Mouse (Mus musculus): Measurements from ENCODE around the gene Plppr1. TPM values are rescaled to one million over a fixed set of nuclear protein-coding genes. Genes with fewer than 3 reads are reported as not detected.

The Plppr1 gene
- polyA plus RNA-seq (2012; rRNA removed) = 32.5 and 36.6 TPM in 2 replicates

DNA sequence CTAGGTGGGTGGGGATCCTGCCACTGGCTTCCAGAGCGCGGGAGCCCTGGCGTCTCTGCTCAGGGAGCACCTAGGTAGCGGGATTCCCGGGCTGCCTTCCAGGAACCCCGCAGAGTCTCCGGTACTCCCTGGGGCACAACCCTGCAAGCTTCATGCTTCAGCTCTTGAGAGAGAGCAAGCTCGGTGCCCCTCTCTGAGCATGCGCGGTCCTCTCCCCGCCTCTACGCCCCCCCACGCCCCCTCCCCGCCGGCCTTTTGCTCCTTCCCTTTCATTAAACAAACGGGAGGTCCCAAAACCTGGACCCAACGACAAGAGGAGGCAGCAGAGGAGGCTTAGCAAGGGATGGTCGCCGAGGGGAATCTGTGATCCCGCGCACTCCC is at the start of gene Plppr1:
TSS of gene Plppr1 (plus strand) at position 253 of the 381 bp plus-strand sequence.

